Mouse (Mus musculus) limb, embryonic 11.5 days (tissue): Measurements from ENCODE around the gene Ksr1. TPM values are rescaled to one million over a fixed set of nuclear protein-coding genes. Genes with fewer than 3 reads are reported as not detected.

Experiments used
- ATAC-seq: fragments of 200-750 bp; cut with Nextera tagmentation; 2 replicates; pipeline ENCODE4 v1.8.0; 2017; ENCODE audit warnings: low read depth; ENCODE audit not compliant: insufficient number of reproducible peaks, low FRiP score, low TSS enrichment
- DNase-seq: peaks from one replicate; pipeline ENCODE4 v3.0.0-alpha.2; 2015; ENCODE audit warnings: low spot score
- H3K27ac ChIP-seq: fragments of 300-500 bp; sonication (generic); replicated peaks from 2 replicates; pipeline ENCODE4 v1.5.1; 2014; ENCODE audit warnings: low read depth, mild to moderate bottlenecking, low read length
- H3K27me3 ChIP-seq: fragments of 300-500 bp; sonication (generic); 2 replicates; pipeline ENCODE4 v1.6.1; 2014; ENCODE audit warnings: mild to moderate bottlenecking, low read length, mixed read lengths; ENCODE audit not compliant: control insufficient read depth, insufficient read depth
- H3K36me3 ChIP-seq: fragments of 300-500 bp; sonication (generic); 2 replicates; pipeline ENCODE4 v1.6.1; 2014; ENCODE audit warnings: mild to moderate bottlenecking, low read length, moderate library complexity, mixed read lengths; ENCODE audit not compliant: control insufficient read depth, insufficient read depth
- H3K4me1 ChIP-seq: fragments of 300-500 bp; sonication (generic); 2 replicates; pipeline ENCODE4 v1.6.1; 2014; ENCODE audit warnings: low read length, mixed read lengths; ENCODE audit not compliant: control insufficient read depth, insufficient read depth
- H3K4me2 ChIP-seq: fragments of 300-500 bp; sonication (generic); 2 replicates; pipeline ENCODE4 v1.6.1; 2014; ENCODE audit warnings: low read depth, mild to moderate bottlenecking, moderate library complexity; ENCODE audit not compliant: severe bottlenecking
- H3K4me3 ChIP-seq: fragments of 300-500 bp; sonication (generic); 2 replicates; pipeline ENCODE4 v1.5.1; 2014; ENCODE audit warnings: low read depth, low read length
- H3K9ac ChIP-seq: fragments of 300-500 bp; sonication (generic); 2 replicates; pipeline ENCODE4 v1.6.1; 2014; ENCODE audit warnings: mild to moderate bottlenecking, low read length
- H3K9me3 ChIP-seq: fragments of 300-500 bp; sonication (generic); 2 replicates; pipeline ENCODE4 v1.6.1; 2016; ENCODE audit warnings: low read length; ENCODE audit not compliant: control insufficient read depth
- WGBS: fragments of 180-500 bp; shearing (Covaris S2); extraction: QIAGEN DNeasy Blood & Tissue Kit; methylation state at CpG from one replicate; pipeline ENCODE4 v1.1.7; 2014; 5-methylcytosine and 5-hydroxymethylcytosine counted together
- polyA plus RNA-seq: library from polyadenylated mRNA; unstranded; fragments of >200 nt; fragmentation: Nextera tagmentation; extraction: Ambion mirVana; gene quantifications from 2 replicates; pipeline ENCODE4 v1.2.1, GENCODE M21; 2014

Gene Ksr1
- polyA plus RNA-seq, result 2.2 and 3.4 TPM in 2 replicates

- DNase-seq, result peak; percentile 96
- H3K27me3 ChIP-seq, result no peaks in the 10 kb centered on the region
- peak within 1 kb of the TSS; percentile 87 for H3K9ac ChIP-seq
- H3K9me3 ChIP-seq, result no peaks in the 10 kb centered on the region
- H3K27ac ChIP-seq, result peak within 1 kb of the TSS; percentile 80
- peak within 1 kb of the TSS; percentile 71 for H3K4me2 ChIP-seq
- H3K4me1 ChIP-seq, result peaks cover 9% of the 10 kb centered on the region
- peak within 1 kb of the TSS; percentile 81 for H3K4me3 ChIP-seq
- peak; percentile 89 for ATAC-seq
- 0% methylated on average over 42 of the region's 42 CpGs for WGBS
- H3K36me3 ChIP-seq, result no peaks in the 10 kb centered on the region
Observed at GRCm38 (mm10) chr11:79146331-79146767, at the start of gene Ksr1. Ksr1 (minus strand) TSS chr11:79146407.

GRCm38 (mm10) chr11:79192176-79192575 is 46.0 kb upstream of the Ksr1 start:
- no peaks in the 10 kb centered on the region for H3K4me1 ChIP-seq
- WGBS, result 89% methylated on average over 1 of the region's 1 CpGs
- H3K27me3 ChIP-seq, result no peaks in the 10 kb centered on the region
- ATAC-seq (no peak), DNase-seq (peak; percentile 38)
- no peak overlapping the region for H3K4me3 ChIP-seq
- H3K36me3 ChIP-seq, result no peaks in the 10 kb centered on the region
- no peak overlapping the region for H3K27ac ChIP-seq
- H3K9ac ChIP-seq, result no peak overlapping the region
- H3K9me3 ChIP-seq, result no peaks in the 10 kb centered on the region
- H3K4me2 ChIP-seq, result no peak overlapping the region

- ATAC-seq, result no peak
Observed at GRCm38 (mm10) chr11:79191214-79191613, 45.0 kb upstream of the Ksr1 start.

GRCm38 (mm10) chr11:79190257-79190656 is 44.0 kb upstream of the Ksr1 start:
- H3K9ac ChIP-seq, result no peak overlapping the region
- DNase-seq, result no peak
- H3K27ac ChIP-seq, result no peak overlapping the region
- H3K4me3 ChIP-seq, result no peak overlapping the region
- H3K4me1 ChIP-seq, result no peaks in the 10 kb centered on the region
- ATAC-seq, result no peak
- no peak overlapping the region for H3K4me2 ChIP-seq
- H3K9me3 ChIP-seq, result no peaks in the 10 kb centered on the region
- no peaks in the 10 kb centered on the region for H3K36me3 ChIP-seq
- 90% methylated on average over 2 of the region's 2 CpGs for WGBS
- no peaks in the 10 kb centered on the region for H3K27me3 ChIP-seq

More at GRCm38 (mm10) chr11:79191214-79191613, 45.0 kb upstream of the Ksr1 start:
- Histone ChIP-seq H3K27ac (no peak overlapping the region), H3K4me3 (no peak overlapping the region), H3K9ac (no peak overlapping the region), H3K4me2 (no peak overlapping the region), H3K9me3 (no peaks in the 10 kb centered on the region), H3K4me1 (no peaks in the 10 kb centered on the region), H3K27me3 (no peaks in the 10 kb centered on the region), H3K36me3 (no peaks in the 10 kb centered on the region)
- WGBS, result 85% methylated on average over 4 of the region's 4 CpGs
- DNase-seq, result no peak

- DNase-seq, result no peak
- Histone ChIP-seq H3K4me1 (no peaks in the 10 kb centered on the region), H3K4me3 (no peak overlapping the region), H3K36me3 (no peaks in the 10 kb centered on the region), H3K4me2 (no peak overlapping the region), H3K9me3 (no peaks in the 10 kb centered on the region), H3K27ac (no peak overlapping the region), H3K27me3 (no peaks in the 10 kb centered on the region), H3K9ac (no peak overlapping the region)
- WGBS, result 87% methylated on average over 6 of the region's 6 CpGs
- no peak for ATAC-seq
Observed at GRCm38 (mm10) chr11:79188176-79188575, 42.0 kb upstream of the Ksr1 start.

- H3K27ac ChIP-seq, result no peak overlapping the region
Observed at GRCm38 (mm10) chr11:79187291-79187690, 41.1 kb upstream of the Ksr1 start.

GRCm38 (mm10) chr11:79185683-79186082 is 39.5 kb upstream of the Ksr1 start:
- Histone ChIP-seq H3K4me1 (no peaks in the 10 kb centered on the region), H3K27me3 (no peaks in the 10 kb centered on the region), H3K9ac (no peak overlapping the region), H3K27ac (no peak overlapping the region), H3K36me3 (no peaks in the 10 kb centered on the region), H3K4me2 (no peak overlapping the region), H3K9me3 (no peaks in the 10 kb centered on the region), H3K4me3 (no peak overlapping the region)
- no peak for DNase-seq
- 88% methylated on average over 6 of the region's 6 CpGs for WGBS
- no peak for ATAC-seq

More at GRCm38 (mm10) chr11:79187291-79187690, 41.1 kb upstream of the Ksr1 start:
- Histone ChIP-seq H3K27me3 (no peaks in the 10 kb centered on the region), H3K4me1 (no peaks in the 10 kb centered on the region), H3K36me3 (no peaks in the 10 kb centered on the region), H3K4me2 (no peak overlapping the region), H3K9me3 (no peaks in the 10 kb centered on the region), H3K9ac (no peak overlapping the region), H3K4me3 (no peak overlapping the region)
- 77% methylated on average over 4 of the region's 4 CpGs for WGBS
- no peak for ATAC-seq
- DNase-seq, result no peak

GRCm38 (mm10) chr11:79184126-79184888 is 38.1 kb upstream of the Ksr1 start:
- H3K4me3 ChIP-seq, result no peak overlapping the region
- H3K4me1 ChIP-seq, result no peaks in the 10 kb centered on the region
- H3K27me3 ChIP-seq, result no peaks in the 10 kb centered on the region
- WGBS, result 84% methylated on average over 3 of the region's 3 CpGs
- no peak overlapping the region for H3K4me2 ChIP-seq
- ATAC-seq, result no peak
- H3K9ac ChIP-seq, result no peak overlapping the region
- H3K36me3 ChIP-seq, result no peaks in the 10 kb centered on the region
- no peak for DNase-seq
- H3K27ac ChIP-seq, result no peak overlapping the region
- no peaks in the 10 kb centered on the region for H3K9me3 ChIP-seq
